Mouse (Mus musculus): ENCODE results near the gene Acap3. TPM values are rescaled to one million over a fixed set of nuclear protein-coding genes. Genes with fewer than 3 reads are reported as not detected.

The Acap3 gene
- polyA plus RNA-seq, 1 experiment: 3.8 TPM

DNA sequence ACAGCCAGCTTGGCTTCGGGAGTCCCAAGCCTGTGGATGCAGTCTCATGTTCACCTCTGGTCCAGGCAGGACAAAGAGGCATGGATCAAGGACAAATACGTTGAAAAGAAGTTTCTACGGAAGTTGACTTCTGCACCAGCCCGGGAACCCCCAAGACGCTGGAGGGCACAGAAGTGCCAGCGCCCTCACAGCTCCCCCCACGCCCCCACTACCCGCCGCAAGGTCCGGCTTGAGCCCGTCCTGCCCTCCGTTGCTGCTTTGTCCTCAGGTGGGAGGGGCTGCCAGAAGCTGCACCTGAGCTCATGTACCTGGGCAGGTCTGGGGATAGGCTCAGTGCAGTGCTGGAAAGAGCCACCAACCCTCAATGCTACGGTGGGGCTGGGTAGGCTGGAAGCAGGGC is 11.6 kb downstream of the Acap3 start:
- no peak overlapping the region for H3K27ac ChIP-seq (ENCODE audit: insufficient read depth, low read length)

GRCm38 (mm10) chr4:155904318-155905102 is 12.9 kb downstream of the Acap3 start:
- no peak overlapping the region for H3K4me3 ChIP-seq (ENCODE audit: low read depth, low read length)
- H3K27me3 ChIP-seq (ENCODE audit: control insufficient read depth, insufficient read depth, low read length, poor library complexity, severe bottlenecking): no peaks in the 10 kb centered on the region
- no peaks in the 10 kb centered on the region for H3K4me1 ChIP-seq (ENCODE audit: control insufficient read depth, insufficient read depth, low read length)
- no peaks in the 10 kb centered on the region for H3K9me3 ChIP-seq (replicated peaks; ENCODE audit: control insufficient read depth, insufficient read depth, low read length, poor library complexity, severe bottlenecking)
- H3K36me3 ChIP-seq (ENCODE audit: control insufficient read depth, insufficient read depth, low read length, poor library complexity, severe bottlenecking): no peaks in the 10 kb centered on the region
- no peak overlapping the region for H3K27ac ChIP-seq (ENCODE audit: insufficient read depth, low read length)
- TF ChIP-seq EP300 (IDR thresholded peaks at IDR 0.05; ENCODE audit: insufficient read depth, low read depth, low read length) (no peak), CTCF (IDR thresholded peaks at IDR 0.05; ENCODE audit: low read depth, low read length) (peak; percentile 60), POLR2A (IDR thresholded peaks at IDR 0.05; ENCODE audit: insufficient read depth, low read length) (no peak)
- H3K9ac ChIP-seq (ENCODE audit: low read depth, poor library complexity, severe bottlenecking): no peak overlapping the region

More for the DNA sequence above, 11.6 kb downstream of the Acap3 start:
- H3K27me3 ChIP-seq (ENCODE audit: control insufficient read depth, insufficient read depth, low read length, poor library complexity, severe bottlenecking): no peaks in the 10 kb centered on the region
- no peak overlapping the region for H3K9ac ChIP-seq (ENCODE audit: low read depth, poor library complexity, severe bottlenecking)
- H3K9me3 ChIP-seq (replicated peaks; ENCODE audit: control insufficient read depth, insufficient read depth, low read length, poor library complexity, severe bottlenecking): no peaks in the 10 kb centered on the region
- no peak overlapping the region for H3K4me3 ChIP-seq (ENCODE audit: low read depth, low read length)
- TF ChIP-seq POLR2A (IDR thresholded peaks at IDR 0.05; ENCODE audit: insufficient read depth, low read length) (no peak), EP300 (IDR thresholded peaks at IDR 0.05; ENCODE audit: insufficient read depth, low read depth, low read length) (no peak), CTCF (IDR thresholded peaks at IDR 0.05; ENCODE audit: low read depth, low read length) (no peak)
- no peaks in the 10 kb centered on the region for H3K36me3 ChIP-seq (ENCODE audit: control insufficient read depth, insufficient read depth, low read length, poor library complexity, severe bottlenecking)
- no peaks in the 10 kb centered on the region for H3K4me1 ChIP-seq (ENCODE audit: control insufficient read depth, insufficient read depth, low read length)

DNA sequence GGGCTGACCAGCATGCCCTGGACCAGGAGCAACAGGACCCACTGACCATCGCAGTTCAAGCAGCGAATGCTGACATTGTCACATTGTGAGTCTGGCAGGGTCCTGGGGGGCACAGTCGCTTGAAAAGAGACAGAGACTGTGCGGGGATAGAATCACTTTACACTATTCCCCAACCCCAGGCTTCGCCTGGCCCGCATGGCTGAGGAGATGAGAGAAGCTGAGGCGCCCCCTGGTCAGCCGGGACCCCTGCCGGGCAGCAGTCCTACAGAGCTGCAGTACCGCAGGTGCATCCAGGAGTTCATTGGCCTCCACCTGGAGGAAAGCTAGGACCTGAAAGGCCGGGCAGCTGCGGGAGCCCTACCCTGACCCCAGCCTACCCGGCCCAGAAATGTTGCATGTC is 14.0 kb downstream of the Acap3 start:
- Histone ChIP-seq H3K9me3 (replicated peaks; ENCODE audit: control insufficient read depth, insufficient read depth, low read length, poor library complexity, severe bottlenecking) (no peaks in the 10 kb centered on the region), H3K4me1 (ENCODE audit: control insufficient read depth, insufficient read depth, low read length) (no peaks in the 10 kb centered on the region), H3K9ac (ENCODE audit: low read depth, poor library complexity, severe bottlenecking) (no peak overlapping the region), H3K4me3 (ENCODE audit: low read depth, low read length) (no peak overlapping the region), H3K27ac (ENCODE audit: insufficient read depth, low read length) (no peak overlapping the region), H3K27me3 (ENCODE audit: control insufficient read depth, insufficient read depth, low read length, poor library complexity, severe bottlenecking) (no peaks in the 10 kb centered on the region), H3K36me3 (ENCODE audit: control insufficient read depth, insufficient read depth, low read length, poor library complexity, severe bottlenecking) (no peaks in the 10 kb centered on the region)
- TF ChIP-seq CTCF (IDR thresholded peaks at IDR 0.05; ENCODE audit: low read depth, low read length): no peak
- no peak for TF ChIP-seq EP300 (IDR thresholded peaks at IDR 0.05; ENCODE audit: insufficient read depth, low read depth, low read length)
- TF ChIP-seq POLR2A (IDR thresholded peaks at IDR 0.05; ENCODE audit: insufficient read depth, low read length): no peak

- H3K27me3 ChIP-seq (ENCODE audit: control insufficient read depth, insufficient read depth, low read length, poor library complexity, severe bottlenecking): no peaks in the 10 kb centered on the region
- no peak overlapping the region for H3K27ac ChIP-seq (ENCODE audit: insufficient read depth, low read length)
- H3K4me1 ChIP-seq (ENCODE audit: control insufficient read depth, insufficient read depth, low read length): no peaks in the 10 kb centered on the region
- H3K36me3 ChIP-seq (ENCODE audit: control insufficient read depth, insufficient read depth, low read length, poor library complexity, severe bottlenecking): no peaks in the 10 kb centered on the region
- no peaks in the 10 kb centered on the region for H3K9me3 ChIP-seq (replicated peaks; ENCODE audit: control insufficient read depth, insufficient read depth, low read length, poor library complexity, severe bottlenecking)
- H3K4me3 ChIP-seq (ENCODE audit: low read depth, low read length): no peak overlapping the region
- TF ChIP-seq CTCF (IDR thresholded peaks at IDR 0.05; ENCODE audit: low read depth, low read length) (no peak), EP300 (IDR thresholded peaks at IDR 0.05; ENCODE audit: insufficient read depth, low read depth, low read length) (no peak), POLR2A (IDR thresholded peaks at IDR 0.05; ENCODE audit: insufficient read depth, low read length) (no peak)
- H3K9ac ChIP-seq (ENCODE audit: low read depth, poor library complexity, severe bottlenecking): no peak overlapping the region
Observed at GRCm38 (mm10) chr4:155906125-155906524, 14.5 kb downstream of the Acap3 start.

GRCm38 (mm10) chr4:155907003-155907402 is 15.4 kb downstream of the Acap3 start:
- no peak for TF ChIP-seq CTCF (IDR thresholded peaks at IDR 0.05; ENCODE audit: low read depth, low read length)
- TF ChIP-seq EP300 (IDR thresholded peaks at IDR 0.05; ENCODE audit: insufficient read depth, low read depth, low read length): no peak
- TF ChIP-seq POLR2A (IDR thresholded peaks at IDR 0.05; ENCODE audit: insufficient read depth, low read length): no peak
- Histone ChIP-seq H3K9ac (ENCODE audit: low read depth, poor library complexity, severe bottlenecking) (no peak overlapping the region), H3K27ac (ENCODE audit: insufficient read depth, low read length) (no peak overlapping the region), H3K4me3 (ENCODE audit: low read depth, low read length) (no peak overlapping the region), H3K9me3 (replicated peaks; ENCODE audit: control insufficient read depth, insufficient read depth, low read length, poor library complexity, severe bottlenecking) (no peaks in the 10 kb centered on the region), H3K36me3 (ENCODE audit: control insufficient read depth, insufficient read depth, low read length, poor library complexity, severe bottlenecking) (no peaks in the 10 kb centered on the region), H3K4me1 (ENCODE audit: control insufficient read depth, insufficient read depth, low read length) (no peaks in the 10 kb centered on the region), H3K27me3 (ENCODE audit: control insufficient read depth, insufficient read depth, low read length, poor library complexity, severe bottlenecking) (no peaks in the 10 kb centered on the region)

DNA sequence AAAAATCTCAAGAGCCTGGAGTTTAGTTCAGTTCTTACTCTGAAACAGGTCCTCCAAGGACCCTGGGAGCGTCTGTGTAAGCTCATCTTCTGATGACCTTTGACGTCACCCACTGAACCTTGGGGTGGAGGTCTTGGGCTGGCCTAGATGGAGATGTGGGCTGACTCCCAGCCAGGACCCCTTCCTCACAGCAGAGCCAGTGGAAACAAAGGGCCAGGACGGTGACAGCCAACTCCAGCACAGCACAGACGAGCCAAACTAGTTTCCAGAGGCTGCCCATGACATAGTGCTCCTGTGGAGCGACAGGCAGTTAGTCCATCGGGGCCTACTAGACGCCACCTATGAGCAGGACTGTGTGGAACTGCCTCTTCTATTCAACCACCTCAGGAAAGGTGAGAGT is 16.7 kb downstream of the Acap3 start:
- Histone ChIP-seq H3K27me3 (ENCODE audit: control insufficient read depth, insufficient read depth, low read length, poor library complexity, severe bottlenecking) (no peaks in the 10 kb centered on the region), H3K36me3 (ENCODE audit: control insufficient read depth, insufficient read depth, low read length, poor library complexity, severe bottlenecking) (no peaks in the 10 kb centered on the region), H3K9me3 (replicated peaks; ENCODE audit: control insufficient read depth, insufficient read depth, low read length, poor library complexity, severe bottlenecking) (no peaks in the 10 kb centered on the region), H3K4me1 (ENCODE audit: control insufficient read depth, insufficient read depth, low read length) (no peaks in the 10 kb centered on the region), H3K9ac (ENCODE audit: low read depth, poor library complexity, severe bottlenecking) (no peak overlapping the region), H3K4me3 (ENCODE audit: low read depth, low read length) (no peak overlapping the region), H3K27ac (ENCODE audit: insufficient read depth, low read length) (no peak overlapping the region)
- TF ChIP-seq EP300 (IDR thresholded peaks at IDR 0.05; ENCODE audit: insufficient read depth, low read depth, low read length) (no peak), POLR2A (IDR thresholded peaks at IDR 0.05; ENCODE audit: insufficient read depth, low read length) (no peak), CTCF (IDR thresholded peaks at IDR 0.05; ENCODE audit: low read depth, low read length) (no peak)
